Mouse (Mus musculus): ENCODE measurements around the gene Zfp750. TPM values are rescaled to one million over a fixed set of nuclear protein-coding genes. Genes with fewer than 3 reads are reported as not detected.

Zfp750 gene
- polyA plus RNA-seq, 1 experiment = 0.98 TPM

DNA sequence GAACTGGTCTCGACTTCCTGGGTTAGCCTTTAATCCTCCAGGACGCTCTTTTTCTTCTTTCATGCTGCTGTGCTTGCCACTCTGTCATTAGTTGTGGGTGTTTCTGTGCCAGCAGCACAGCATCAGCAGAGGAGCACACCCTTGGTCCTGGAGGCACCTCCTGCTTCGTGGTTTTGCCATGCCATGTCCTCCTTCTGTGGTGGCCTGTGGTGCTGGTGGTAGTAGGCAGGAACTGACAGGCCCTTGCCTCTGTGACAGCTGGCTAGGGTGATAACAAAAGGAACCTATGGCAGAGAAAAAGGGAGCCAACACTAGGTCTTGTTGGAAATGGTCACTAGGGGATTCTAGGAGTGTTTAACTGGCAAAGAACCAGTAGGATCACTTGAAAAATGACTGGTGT lies 10.6 kb upstream of the Zfp750 start:
- no peak overlapping the region for H3K4me3 ChIP-seq (replicated peaks; ENCODE audit: insufficient read depth, low read depth, low read length)
- WGBS = 81% methylated on average over 3 of the region's 3 CpGs
- no peaks in the 10 kb centered on the region for H3K27me3 ChIP-seq (ENCODE audit: control insufficient read depth, insufficient read depth, low read length)
- TF ChIP-seq CTCF (IDR thresholded peaks at IDR 0.05; ENCODE audit: borderline replicate concordance, insufficient read depth, low read depth, low read length) = no peak
- no peak for TF ChIP-seq POLR2A (IDR thresholded peaks at IDR 0.05; ENCODE audit: borderline replicate concordance, insufficient read depth, low read length)
- no peak overlapping the region for H3K27ac ChIP-seq (ENCODE audit: insufficient read depth, low read length)
- no peak for DNase-seq
- no peaks in the 10 kb centered on the region; the same call in none of the 2 replicates for H3K4me1 ChIP-seq (ENCODE audit: control insufficient read depth, insufficient read depth, low read length)

DNA sequence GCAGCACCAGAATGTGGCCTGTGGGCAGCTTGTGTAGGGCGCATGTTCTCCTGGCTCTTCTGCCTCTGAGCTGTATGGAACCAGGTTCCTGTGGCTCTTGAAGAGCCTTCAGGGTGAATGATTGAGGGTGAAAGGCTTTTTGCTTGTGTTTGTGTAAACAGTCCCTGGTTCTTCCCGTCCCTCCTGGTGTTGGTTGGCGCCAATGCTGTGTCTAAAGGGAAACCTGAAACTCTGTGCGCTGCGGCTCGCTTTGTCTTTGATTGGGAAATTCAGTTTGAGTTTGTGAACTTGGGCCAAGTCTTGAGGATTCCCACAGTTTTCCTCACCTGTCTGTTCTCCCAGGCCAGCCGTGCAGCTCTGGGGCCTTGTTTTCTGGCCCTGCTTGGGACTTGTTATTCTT lies 5.1 kb upstream of the Zfp750 start:
- Histone ChIP-seq H3K4me3 (replicated peaks; ENCODE audit: insufficient read depth, low read depth, low read length) (no peak overlapping the region), H3K4me1 (ENCODE audit: control insufficient read depth, insufficient read depth, low read length) (peaks cover 17% of the 10 kb centered on the region), H3K27me3 (ENCODE audit: control insufficient read depth, insufficient read depth, low read length) (no peaks in the 10 kb centered on the region), H3K27ac (ENCODE audit: insufficient read depth, low read length) (no peak overlapping the region)
- TF ChIP-seq POLR2A (IDR thresholded peaks at IDR 0.05; ENCODE audit: borderline replicate concordance, insufficient read depth, low read length) = no peak
- TF ChIP-seq CTCF (IDR thresholded peaks at IDR 0.05; ENCODE audit: borderline replicate concordance, insufficient read depth, low read depth, low read length) = no peak
- DNase-seq = peak in 1 of 2 experiments; percentile 30
- 38% methylated on average over 7 of the region's 7 CpGs for WGBS

GRCm38 (mm10) chr11:121522156-121522762 lies 3.1 kb upstream of the Zfp750 start:
- TF ChIP-seq POLR2A (IDR thresholded peaks at IDR 0.05; ENCODE audit: borderline replicate concordance, insufficient read depth, low read length) (no peak), CTCF (IDR thresholded peaks at IDR 0.05; ENCODE audit: borderline replicate concordance, insufficient read depth, low read depth, low read length) (no peak)
- no peak for DNase-seq
- WGBS = 57% methylated on average over 4 of the region's 4 CpGs
- Histone ChIP-seq H3K4me3 (replicated peaks; ENCODE audit: insufficient read depth, low read depth, low read length) (no peak overlapping the region), H3K27ac (ENCODE audit: insufficient read depth, low read length) (no peak overlapping the region), H3K27me3 (ENCODE audit: control insufficient read depth, insufficient read depth, low read length) (no peaks in the 10 kb centered on the region), H3K4me1 (ENCODE audit: control insufficient read depth, insufficient read depth, low read length) (peaks cover 17% of the 10 kb centered on the region)

GRCm38 (mm10) chr11:121520761-121521160 lies 1.6 kb upstream of the Zfp750 start:
- H3K4me3 ChIP-seq (replicated peaks; ENCODE audit: insufficient read depth, low read depth, low read length) = no peak overlapping the region
- peaks cover 17% of the 10 kb centered on the region for H3K4me1 ChIP-seq (ENCODE audit: control insufficient read depth, insufficient read depth, low read length)
- H3K27me3 ChIP-seq (ENCODE audit: control insufficient read depth, insufficient read depth, low read length) = no peaks in the 10 kb centered on the region
- 85% methylated on average over 2 of the region's 2 CpGs for WGBS
- no peak for DNase-seq
- H3K27ac ChIP-seq (ENCODE audit: insufficient read depth, low read length) = no peak overlapping the region
- TF ChIP-seq CTCF (IDR thresholded peaks at IDR 0.05; ENCODE audit: borderline replicate concordance, insufficient read depth, low read depth, low read length) = no peak
- TF ChIP-seq POLR2A (IDR thresholded peaks at IDR 0.05; ENCODE audit: borderline replicate concordance, insufficient read depth, low read length) = no peak

- Histone ChIP-seq H3K27me3 (ENCODE audit: control insufficient read depth, insufficient read depth, low read length) (no peaks in the 10 kb centered on the region), H3K4me3 (replicated peaks; ENCODE audit: insufficient read depth, low read depth, low read length) (no peak overlapping the region), H3K27ac (ENCODE audit: insufficient read depth, low read length) (no peak overlapping the region), H3K4me1 (ENCODE audit: control insufficient read depth, insufficient read depth, low read length) (peaks cover 17% of the 10 kb centered on the region)
- DNase-seq = no peak
- WGBS = 96% methylated on average over 7 of the region's 7 CpGs
- no peak for TF ChIP-seq POLR2A (IDR thresholded peaks at IDR 0.05; ENCODE audit: borderline replicate concordance, insufficient read depth, low read length)
- no peak for TF ChIP-seq CTCF (IDR thresholded peaks at IDR 0.05; ENCODE audit: borderline replicate concordance, insufficient read depth, low read depth, low read length)
Observed at GRCm38 (mm10) chr11:121519703-121520102, 570 bp upstream of the Zfp750 start.

- Histone ChIP-seq H3K27me3 (ENCODE audit: control insufficient read depth, insufficient read depth, low read length) (no peaks in the 10 kb centered on the region), H3K27ac (ENCODE audit: insufficient read depth, low read length) (no peak overlapping the region), H3K4me3 (replicated peaks; ENCODE audit: insufficient read depth, low read depth, low read length) (no peak overlapping the region), H3K4me1 (ENCODE audit: control insufficient read depth, insufficient read depth, low read length) (peaks cover 11% of the 10 kb centered on the region)
- no peak for DNase-seq
- WGBS = 85% methylated on average over 17 of the region's 17 CpGs
- TF ChIP-seq CTCF (IDR thresholded peaks at IDR 0.05; ENCODE audit: borderline replicate concordance, insufficient read depth, low read depth, low read length) (no peak), POLR2A (IDR thresholded peaks at IDR 0.05; ENCODE audit: borderline replicate concordance, insufficient read depth, low read length) (no peak)
Observed at GRCm38 (mm10) chr11:121517687-121518465, 1.3 kb downstream of the Zfp750 start.

DNA sequence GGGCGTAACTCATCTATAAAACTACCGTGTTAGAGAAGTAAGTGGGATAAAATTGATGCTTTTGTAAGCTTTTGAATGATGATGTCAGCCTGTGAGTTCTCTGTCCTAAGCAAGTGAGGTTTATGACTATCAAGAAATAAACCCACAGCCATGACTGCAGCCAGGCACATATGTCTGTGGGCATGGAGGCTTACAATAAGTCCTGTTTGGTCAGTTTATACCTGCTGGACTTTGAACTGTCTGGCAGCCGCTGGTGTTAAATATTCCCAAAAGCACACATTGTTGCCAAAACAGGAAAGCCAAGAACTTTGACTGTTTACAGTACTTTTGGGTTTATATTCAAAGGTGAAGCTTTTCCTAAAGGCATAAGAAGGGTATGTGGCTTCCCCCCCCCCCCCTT lies 2.2 kb downstream of the Zfp750 start:
- no peak overlapping the region for H3K27ac ChIP-seq (ENCODE audit: insufficient read depth, low read length)
- 85% methylated on average over 3 of the region's 3 CpGs for WGBS
- DNase-seq = no peak
- TF ChIP-seq POLR2A (IDR thresholded peaks at IDR 0.05; ENCODE audit: borderline replicate concordance, insufficient read depth, low read length) (no peak), CTCF (IDR thresholded peaks at IDR 0.05; ENCODE audit: borderline replicate concordance, insufficient read depth, low read depth, low read length) (no peak)
- H3K27me3 ChIP-seq (ENCODE audit: control insufficient read depth, insufficient read depth, low read length) = no peaks in the 10 kb centered on the region
- H3K4me3 ChIP-seq (replicated peaks; ENCODE audit: insufficient read depth, low read depth, low read length) = no peak overlapping the region
- peaks cover 5% of the 10 kb centered on the region for H3K4me1 ChIP-seq (ENCODE audit: control insufficient read depth, insufficient read depth, low read length)

GRCm38 (mm10) chr11:121515996-121516395 lies 3.1 kb downstream of the Zfp750 start:
- TF ChIP-seq CTCF (IDR thresholded peaks at IDR 0.05; ENCODE audit: borderline replicate concordance, insufficient read depth, low read depth, low read length) (no peak), POLR2A (IDR thresholded peaks at IDR 0.05; ENCODE audit: borderline replicate concordance, insufficient read depth, low read length) (no peak)
- H3K27ac ChIP-seq (ENCODE audit: insufficient read depth, low read length) = no peak overlapping the region
- H3K4me1 ChIP-seq (ENCODE audit: control insufficient read depth, insufficient read depth, low read length) = peaks cover 5% of the 10 kb centered on the region
- WGBS = 86% methylated on average over 9 of the region's 9 CpGs
- H3K4me3 ChIP-seq (replicated peaks; ENCODE audit: insufficient read depth, low read depth, low read length) = no peak overlapping the region
- no peaks in the 10 kb centered on the region for H3K27me3 ChIP-seq (ENCODE audit: control insufficient read depth, insufficient read depth, low read length)
- no peak for DNase-seq
